Mouse (Mus musculus): ENCODE data around the gene C2cd3. TPM values are rescaled to one million over a fixed set of nuclear protein-coding genes. Genes with fewer than 3 reads are reported as not detected.
A peak's percentile ranks its signal among the peaks of the same experiment; 100 is the strongest.

The C2cd3 gene
- polyA plus RNA-seq, 1 experiment = 6.0 TPM

GRCm38 (mm10) chr7:100446271-100446670 is 74.2 kb downstream of the C2cd3 start:
- TF ChIP-seq POLR2A (IDR thresholded peaks at IDR 0.05; ENCODE audit: insufficient read length, low read depth) (no peak), E2F4 (IDR thresholded peaks at IDR 0.05; ENCODE audit: insufficient read depth) (no peak), MYOD1 (IDR thresholded peaks at IDR 0.05; ENCODE audit: control insufficient read depth in 1 of 3, insufficient read length in 2 of 3, low read depth in 2 of 3) (no peak), TCF12 (IDR thresholded peaks at IDR 0.05; ENCODE audit: insufficient read depth, poor library complexity, severe bottlenecking) (no peak), REST (IDR thresholded peaks at IDR 0.05; ENCODE audit: insufficient read depth, insufficient read length) (no peak), MYOG (IDR thresholded peaks at IDR 0.05; ENCODE audit: control insufficient read depth in 1 of 3, insufficient read depth in 1 of 3, insufficient read length in 2 of 3, low read depth in 2 of 3) (no peak)
- H3K4me2 ChIP-seq (ENCODE audit: low read depth) = no peak overlapping the region
- no peaks in the 10 kb centered on the region for H3K79me2 ChIP-seq (ENCODE audit: control insufficient read depth, insufficient read depth)
- H3ac ChIP-seq (ENCODE audit: control insufficient read depth, insufficient read length) = no peak overlapping the region
- no peak overlapping the region for H3K4me3 ChIP-seq
- H3K36me3 ChIP-seq (ENCODE audit: control insufficient read depth, insufficient read depth) = peaks cover 13% of the 10 kb centered on the region
- no peaks in the 10 kb centered on the region for H3K27me3 ChIP-seq (ENCODE audit: control insufficient read depth, insufficient read depth, insufficient read length)

DNA sequence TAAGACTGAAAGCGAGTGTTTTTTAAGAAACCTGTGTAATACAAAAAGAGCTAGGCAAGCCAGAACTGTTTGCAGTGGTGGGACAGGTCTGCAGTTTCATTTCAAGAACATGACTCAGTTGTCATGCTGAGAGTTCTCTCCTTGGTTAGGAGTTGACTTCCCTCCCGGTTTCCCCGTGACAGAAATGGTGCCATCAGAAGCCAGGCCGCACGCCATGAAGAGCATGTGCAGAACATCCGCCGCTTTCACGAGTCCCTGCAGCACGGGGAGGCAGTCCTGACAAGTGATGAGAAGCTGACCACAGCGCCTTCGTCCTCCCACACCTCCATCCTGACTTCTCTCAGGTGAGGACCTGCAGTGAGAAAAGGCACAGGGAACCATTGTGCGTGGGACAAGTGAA is 76.5 kb downstream of the C2cd3 start:
- no peak for TF ChIP-seq CEBPB (IDR thresholded peaks at IDR 0.05; ENCODE audit: insufficient read depth, poor library complexity, severe bottlenecking)
- no peak for TF ChIP-seq POLR2A (IDR thresholded peaks at IDR 0.05; ENCODE audit: insufficient read length, low read depth)
- no peak for TF ChIP-seq MAX (IDR thresholded peaks at IDR 0.05; ENCODE audit: low read depth)
- no peak for TF ChIP-seq MYOD1 (IDR thresholded peaks at IDR 0.05; ENCODE audit: control insufficient read depth in 1 of 3, insufficient read length in 2 of 3, low read depth in 2 of 3)
- Histone ChIP-seq H3ac (ENCODE audit: control insufficient read depth, insufficient read length) (no peak overlapping the region), H3K79me2 (ENCODE audit: control insufficient read depth, insufficient read depth) (no peaks in the 10 kb centered on the region), H3K36me3 (ENCODE audit: control insufficient read depth, insufficient read depth) (peaks cover 13% of the 10 kb centered on the region), H3K4me3 (no peak overlapping the region), H3K4me2 (ENCODE audit: low read depth) (no peak overlapping the region), H3K27me3 (ENCODE audit: control insufficient read depth, insufficient read depth, insufficient read length) (no peaks in the 10 kb centered on the region)

- H3K79me2 ChIP-seq (ENCODE audit: control insufficient read depth, insufficient read depth) = no peaks in the 10 kb centered on the region
- no peaks in the 10 kb centered on the region for H3K27me3 ChIP-seq (ENCODE audit: control insufficient read depth, insufficient read depth, insufficient read length)
- H3ac ChIP-seq (ENCODE audit: control insufficient read depth, insufficient read length) = no peak overlapping the region
- H3K36me3 ChIP-seq (ENCODE audit: control insufficient read depth, insufficient read depth) = peaks cover 11% of the 10 kb centered on the region
- TF ChIP-seq USF1 (IDR thresholded peaks at IDR 0.05; ENCODE audit: low read depth) (no peak), CEBPB (IDR thresholded peaks at IDR 0.05; ENCODE audit: insufficient read depth, poor library complexity, severe bottlenecking) (no peak), REST (IDR thresholded peaks at IDR 0.05; ENCODE audit: insufficient read depth, insufficient read length) (no peak), E2F4 (IDR thresholded peaks at IDR 0.05; ENCODE audit: insufficient read depth) (no peak), MAX (IDR thresholded peaks at IDR 0.05; ENCODE audit: low read depth) (no peak), POLR2AphosphoS2 (IDR thresholded peaks at IDR 0.05; ENCODE audit: insufficient read length, low read depth) (no peak), TCF12 (IDR thresholded peaks at IDR 0.05; ENCODE audit: insufficient read depth, poor library complexity, severe bottlenecking) (no peak), MYOD1 (IDR thresholded peaks at IDR 0.05; ENCODE audit: control insufficient read depth in 1 of 3, insufficient read length in 2 of 3, low read depth in 2 of 3) (no peak), TCF3 (IDR thresholded peaks at IDR 0.05; ENCODE audit: insufficient read length, low read depth) (no peak), MYOG (IDR thresholded peaks at IDR 0.05; ENCODE audit: control insufficient read depth in 1 of 3, insufficient read depth in 1 of 3, insufficient read length in 2 of 3, low read depth in 2 of 3) (no peak), POLR2A (IDR thresholded peaks at IDR 0.05; ENCODE audit: insufficient read length, low read depth) (no peak), SRF (IDR thresholded peaks at IDR 0.05; ENCODE audit: control insufficient read depth, insufficient read length, low read depth) (no peak)
- H3K4me3 ChIP-seq = no peak overlapping the region
- H3K4me2 ChIP-seq (ENCODE audit: low read depth) = no peak overlapping the region
Measured at GRCm38 (mm10) chr7:100448985-100449384, 77.0 kb downstream of the C2cd3 start.

GRCm38 (mm10) chr7:100458153-100458552 is 86.1 kb downstream of the C2cd3 start:
- no peaks in the 10 kb centered on the region for H3K36me3 ChIP-seq (ENCODE audit: control insufficient read depth, insufficient read depth)
- no peak overlapping the region for H3K4me3 ChIP-seq
- H3ac ChIP-seq (ENCODE audit: control insufficient read depth, insufficient read length) = no peak overlapping the region
- no peak overlapping the region for H3K4me2 ChIP-seq (ENCODE audit: low read depth)
- H3K27me3 ChIP-seq (ENCODE audit: control insufficient read depth, insufficient read depth, insufficient read length) = no peaks in the 10 kb centered on the region
- peak in 1 of 3 experiments; percentile 30 for TF ChIP-seq MYOG (IDR thresholded peaks at IDR 0.05; ENCODE audit: control insufficient read depth in 1 of 3, insufficient read depth in 1 of 3, insufficient read length in 2 of 3, low read depth in 2 of 3)
- no peak for TF ChIP-seq POLR2A (IDR thresholded peaks at IDR 0.05; ENCODE audit: insufficient read length, low read depth)
- H3K79me2 ChIP-seq (ENCODE audit: control insufficient read depth, insufficient read depth) = no peaks in the 10 kb centered on the region

DNA sequence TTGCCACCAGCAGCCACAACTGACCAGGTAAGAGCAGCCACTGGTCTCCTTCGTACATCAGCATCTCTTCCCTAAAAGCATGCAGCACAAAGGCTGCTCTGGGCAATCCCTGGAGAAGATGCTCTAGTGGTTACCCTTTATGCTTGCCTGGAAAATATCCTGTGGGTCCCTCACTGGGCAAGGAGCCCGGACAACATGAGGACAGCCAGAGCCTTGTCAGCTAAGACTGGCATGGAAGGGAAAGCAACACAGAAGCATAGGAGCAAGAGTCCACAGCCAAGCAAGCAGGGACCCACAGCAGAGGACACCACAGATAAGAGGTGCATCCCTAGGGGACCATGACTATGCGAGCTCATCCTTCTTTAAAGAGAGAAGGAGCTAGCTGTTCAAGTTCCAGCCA is 87.8 kb downstream of the C2cd3 start:
- no peak overlapping the region for H3ac ChIP-seq (ENCODE audit: control insufficient read depth, insufficient read length)
- no peaks in the 10 kb centered on the region for H3K27me3 ChIP-seq (ENCODE audit: control insufficient read depth, insufficient read depth, insufficient read length)
- TF ChIP-seq USF1 (IDR thresholded peaks at IDR 0.05; ENCODE audit: low read depth) = no peak
- H3K4me2 ChIP-seq (ENCODE audit: low read depth) = no peak overlapping the region
- no peak overlapping the region for H3K4me3 ChIP-seq
- H3K79me2 ChIP-seq (ENCODE audit: control insufficient read depth, insufficient read depth) = no peaks in the 10 kb centered on the region
- no peaks in the 10 kb centered on the region for H3K36me3 ChIP-seq (ENCODE audit: control insufficient read depth, insufficient read depth)

DNA sequence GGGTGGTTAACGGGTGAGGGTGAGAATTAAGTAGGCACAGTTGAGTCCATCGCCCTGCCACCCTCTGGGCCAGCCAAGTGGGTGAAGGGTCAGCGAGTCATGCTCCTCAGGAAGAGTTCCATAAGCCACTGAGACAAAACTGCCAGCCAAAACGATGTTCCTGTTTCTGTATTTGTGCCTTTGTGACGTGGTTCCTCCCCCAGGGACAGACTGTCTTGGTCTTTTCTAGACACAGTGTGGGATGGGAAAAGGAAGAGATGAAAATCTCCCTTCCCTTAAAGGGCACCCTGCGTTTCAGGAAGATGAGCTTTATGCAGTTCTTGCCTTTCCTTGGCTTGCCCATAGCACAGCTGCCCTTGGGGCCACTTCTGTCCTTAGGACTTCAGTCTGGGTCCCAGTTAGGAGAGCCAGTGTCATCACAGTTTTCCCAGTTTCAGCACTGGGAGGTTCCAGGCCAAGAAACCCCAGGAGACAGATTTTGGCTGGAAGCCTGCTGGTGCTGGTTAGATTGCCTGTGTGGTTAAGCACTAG is 89.7 kb downstream of the C2cd3 start:
- TF ChIP-seq MYOG (IDR thresholded peaks at IDR 0.05; ENCODE audit: control insufficient read depth in 1 of 3, insufficient read depth in 1 of 3, insufficient read length in 2 of 3, low read depth in 2 of 3) (no peak), MYOD1 (IDR thresholded peaks at IDR 0.05; ENCODE audit: control insufficient read depth in 1 of 3, insufficient read length in 2 of 3, low read depth in 2 of 3) (no peak), POLR2A (IDR thresholded peaks at IDR 0.05; ENCODE audit: insufficient read length, low read depth) (no peak), REST (IDR thresholded peaks at IDR 0.05; ENCODE audit: insufficient read depth, insufficient read length) (no peak), CEBPB (IDR thresholded peaks at IDR 0.05; ENCODE audit: insufficient read depth, poor library complexity, severe bottlenecking) (no peak), MAX (IDR thresholded peaks at IDR 0.05; ENCODE audit: low read depth) (no peak), USF1 (IDR thresholded peaks at IDR 0.05; ENCODE audit: low read depth) (no peak), SRF (IDR thresholded peaks at IDR 0.05; ENCODE audit: control insufficient read depth, insufficient read length, low read depth) (no peak), TCF12 (IDR thresholded peaks at IDR 0.05; ENCODE audit: insufficient read depth, poor library complexity, severe bottlenecking) (no peak), TCF3 (IDR thresholded peaks at IDR 0.05; ENCODE audit: insufficient read length, low read depth) (no peak), POLR2AphosphoS2 (IDR thresholded peaks at IDR 0.05; ENCODE audit: insufficient read length, low read depth) (no peak), E2F4 (IDR thresholded peaks at IDR 0.05; ENCODE audit: insufficient read depth) (no peak)
- no peaks in the 10 kb centered on the region for H3K27me3 ChIP-seq (ENCODE audit: control insufficient read depth, insufficient read depth, insufficient read length)
- no peak overlapping the region for H3K4me3 ChIP-seq
- no peaks in the 10 kb centered on the region for H3K36me3 ChIP-seq (ENCODE audit: control insufficient read depth, insufficient read depth)
- H3K4me2 ChIP-seq (ENCODE audit: low read depth) = no peak overlapping the region
- no peaks in the 10 kb centered on the region for H3K79me2 ChIP-seq (ENCODE audit: control insufficient read depth, insufficient read depth)
- H3ac ChIP-seq (ENCODE audit: control insufficient read depth, insufficient read length) = no peak overlapping the region
